Mouse (Mus musculus) hindbrain, postnatal 0 days (tissue): ENCODE data around the gene Mdga2. TPM values are rescaled to one million over a fixed set of nuclear protein-coding genes. Genes with fewer than 3 reads are reported as not detected.

Experiments used
- ATAC-seq: fragments of 200-750 bp; cut with Nextera tagmentation; 2 replicates; pipeline ENCODE4 v1.8.0; 2017; ENCODE audit warnings: mild to moderate bottlenecking, moderate TSS enrichment, moderate library complexity
- DNase-seq: peaks from one replicate; pipeline ENCODE4 v3.0.0-alpha.2; 2015; ENCODE audit warnings: low spot score
- H3K27ac ChIP-seq: fragments of 300-500 bp; sonication (generic); 2 replicates; pipeline ENCODE4 v1.5.1; 2014; ENCODE audit warnings: mild to moderate bottlenecking
- H3K27me3 ChIP-seq: fragments of 300-500 bp; sonication (generic); 2 replicates; pipeline ENCODE4 v1.6.1; 2014; ENCODE audit warnings: low read length, mixed read lengths; ENCODE audit not compliant: insufficient read depth
- H3K36me3 ChIP-seq: fragments of 300-500 bp; sonication (generic); 2 replicates; pipeline ENCODE4 v1.6.1; 2014; ENCODE audit warnings: low read length, mixed read lengths; ENCODE audit not compliant: insufficient read depth
- H3K4me1 ChIP-seq: fragments of 300-500 bp; sonication (generic); 2 replicates; pipeline ENCODE4 v1.6.1; 2014; ENCODE audit warnings: antibody characterized with exemption, low read length, mixed read lengths; ENCODE audit not compliant: insufficient read depth
- H3K4me2 ChIP-seq: fragments of 300-500 bp; sonication (generic); 2 replicates; pipeline ENCODE4 v1.6.1; 2014; ENCODE audit warnings: low read depth, mild to moderate bottlenecking, low read length, moderate library complexity, mixed read lengths
- H3K4me3 ChIP-seq: fragments of 300-500 bp; sonication (generic); 2 replicates; pipeline ENCODE4 v1.5.1; 2014; ENCODE audit warnings: low read length
- H3K9ac ChIP-seq: fragments of 300-500 bp; sonication (generic); replicated peaks from 2 replicates; pipeline ENCODE4 v1.6.1; 2014; ENCODE audit warnings: mild to moderate bottlenecking, low read length, moderate library complexity, mixed read lengths
- H3K9me3 ChIP-seq: fragments of 300-500 bp; sonication (generic); 2 replicates; pipeline ENCODE4 v1.6.1; 2016; ENCODE audit warnings: low read length, mixed read lengths
- CTCF ChIP-seq: IDR thresholded peaks from 2 replicates; pipeline ENCODE4 v1.5.1; 2016; ENCODE audit warnings: antibody characterized with exemption, control low read depth, low read depth
- WGBS: fragments of 180-500 bp; shearing (Covaris S2); extraction: QIAGEN DNeasy Blood & Tissue Kit; methylation state at CpG from one replicate; pipeline ENCODE4 v1.1.7; 2014; 5-methylcytosine and 5-hydroxymethylcytosine counted together
- polyA plus RNA-seq: library from polyadenylated mRNA; unstranded; fragments of >200 nt; fragmentation: Nextera tagmentation; extraction: Ambion mirVana; gene quantifications from 2 replicates; pipeline ENCODE4 v1.2.1, GENCODE M21; 2015
- total RNA-seq: library from RNA; depleted of rRNA; stranded (reverse); fragments of >200 nt; gene quantifications from 2 replicates; pipeline ENCODE4 v1.2.3, GENCODE M21; 2014

The Mdga2 gene
- total and polyA plus RNA-seq, 2 experiments from 2014 or later: 44.9 to 57.3 TPM

DNA sequence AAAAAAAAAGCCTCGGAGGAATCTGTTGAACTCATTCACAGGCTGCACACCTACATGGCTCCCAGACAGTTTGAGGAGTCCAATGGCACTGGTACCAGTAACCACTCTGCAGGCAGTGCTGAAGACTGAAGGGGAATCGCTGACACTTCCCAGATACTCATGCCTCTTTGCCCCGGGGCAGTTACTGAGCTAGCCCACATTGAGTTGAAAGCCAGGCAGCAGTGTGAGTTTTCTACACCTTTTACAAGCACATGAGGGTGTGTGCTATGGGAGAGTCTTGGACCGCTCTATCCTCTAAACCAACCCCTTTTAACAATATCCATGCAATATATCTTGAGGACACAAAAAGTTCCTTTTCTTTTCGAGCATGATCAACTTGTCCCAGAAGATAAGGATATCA lies 2.8 kb downstream of the Mdga2 start:
- H3K36me3 ChIP-seq: no peaks in the 10 kb centered on the region
- no peaks in the 10 kb centered on the region for H3K9me3 ChIP-seq
- WGBS: 14% methylated on average over 5 of the region's 5 CpGs
- ATAC-seq (no peak), DNase-seq (peak; percentile 20)
- no peak for TF ChIP-seq CTCF
- no peaks in the 10 kb centered on the region for H3K4me1 ChIP-seq
- H3K27ac ChIP-seq: peak overlapping the region; percentile 94; the same call in 1 of the 2 replicates
- H3K27me3 ChIP-seq: no peaks in the 10 kb centered on the region
- peak overlapping the region; percentile 73; the same call in 1 of the 2 replicates for H3K9ac ChIP-seq
- peak overlapping the region; percentile 68 for H3K4me3 ChIP-seq
- peak overlapping the region; percentile 78 for H3K4me2 ChIP-seq

DNA sequence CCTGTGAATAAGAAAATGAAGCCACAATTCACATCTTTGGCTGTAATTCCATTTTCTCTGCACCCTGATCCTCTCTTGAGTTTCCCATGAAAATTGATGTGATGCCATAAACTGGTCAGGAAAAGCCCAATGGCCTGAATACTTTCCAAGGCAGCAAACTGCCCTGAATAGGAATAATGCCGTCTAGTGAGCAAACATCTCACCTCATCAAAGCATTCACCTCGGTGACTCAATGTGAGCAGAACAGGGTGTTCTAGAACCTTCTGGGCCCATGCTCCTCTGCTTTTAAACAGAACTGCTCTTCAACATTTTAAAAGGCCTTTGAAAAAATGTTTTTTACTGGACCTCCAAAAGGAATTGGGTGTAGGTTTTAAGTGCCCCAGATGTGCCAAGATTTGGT lies 9.5 kb downstream of the Mdga2 start:
- DNase-seq: no peak
- 68% methylated on average over 2 of the region's 2 CpGs for WGBS

DNA sequence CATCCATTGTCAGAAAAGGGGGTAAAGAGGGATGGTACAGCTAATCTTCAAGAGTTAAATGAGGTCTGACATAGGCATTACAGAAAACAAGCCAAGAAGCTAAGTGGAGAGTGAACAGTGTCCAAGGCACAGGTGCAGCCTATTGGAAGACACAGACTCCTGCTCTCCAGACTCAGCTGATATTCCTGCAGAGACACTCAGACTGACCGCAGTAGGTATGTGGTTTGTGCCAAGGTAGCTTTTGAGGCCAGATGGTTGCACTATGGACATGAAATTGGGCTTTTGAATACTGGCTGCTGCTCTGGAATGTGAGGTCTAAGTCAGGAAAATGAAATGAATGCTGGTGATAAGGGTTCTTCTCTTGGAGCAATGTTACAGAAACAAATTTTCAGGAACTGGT lies 44.2 kb downstream of the Mdga2 start:
- Histone ChIP-seq H3K4me2 (no peak overlapping the region), H3K9me3 (no peaks in the 10 kb centered on the region), H3K9ac (no peak overlapping the region), H3K27ac (no peak overlapping the region), H3K27me3 (no peaks in the 10 kb centered on the region), H3K4me1 (no peaks in the 10 kb centered on the region), H3K36me3 (no peaks in the 10 kb centered on the region), H3K4me3 (no peak overlapping the region)
- peak; percentile 29 for DNase-seq
- WGBS: 81% methylated on average over 1 of the region's 1 CpGs
- TF ChIP-seq CTCF: no peak
- ATAC-seq: no peak

More for the DNA sequence above, 9.5 kb downstream of the Mdga2 start:
- no peaks in the 10 kb centered on the region for H3K27me3 ChIP-seq
- H3K27ac ChIP-seq: no peak overlapping the region
- no peaks in the 10 kb centered on the region for H3K36me3 ChIP-seq
- H3K4me1 ChIP-seq: no peaks in the 10 kb centered on the region
- H3K4me2 ChIP-seq: no peak overlapping the region
- no peaks in the 10 kb centered on the region for H3K9me3 ChIP-seq
- H3K4me3 ChIP-seq: no peak overlapping the region
- H3K9ac ChIP-seq: no peak overlapping the region
- no peak for ATAC-seq
- no peak for TF ChIP-seq CTCF

DNA sequence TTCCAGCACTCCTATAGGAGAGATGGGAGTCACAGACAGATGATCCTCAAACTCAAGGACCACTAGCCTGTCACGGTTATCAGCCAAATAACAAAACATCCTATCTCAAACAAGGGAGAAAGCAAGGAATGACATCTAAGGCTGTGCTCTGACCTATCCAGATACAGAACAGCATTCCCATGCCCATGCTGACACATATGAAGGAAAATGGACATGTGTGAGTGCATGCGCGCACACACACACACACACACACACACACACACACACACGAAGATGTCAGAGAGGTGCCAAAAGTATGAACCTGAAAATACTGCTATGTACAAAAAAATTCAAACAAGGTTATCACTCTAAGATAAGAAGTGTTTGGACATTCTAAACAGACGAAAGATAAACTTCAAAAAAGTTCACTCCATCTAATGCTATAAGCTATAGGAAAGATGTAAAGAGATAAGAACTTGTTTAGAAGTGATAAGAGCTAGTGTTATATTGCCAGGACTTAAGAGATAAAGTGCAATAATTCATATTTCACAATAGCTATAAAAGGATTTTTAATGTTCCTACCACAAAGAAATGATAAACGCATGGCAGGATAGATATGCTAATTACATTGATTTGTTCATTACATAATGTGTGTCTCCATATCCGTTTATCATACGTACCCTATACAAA lies 65.6 kb downstream of the Mdga2 start:
- DNase-seq (no peak), ATAC-seq (no peak)
- Histone ChIP-seq H3K27me3 (no peaks in the 10 kb centered on the region), H3K4me3 (no peak overlapping the region), H3K9ac (no peak overlapping the region), H3K36me3 (no peaks in the 10 kb centered on the region), H3K27ac (no peak overlapping the region), H3K9me3 (no peaks in the 10 kb centered on the region), H3K4me2 (no peak overlapping the region), H3K4me1 (no peaks in the 10 kb centered on the region)
- no peak for TF ChIP-seq CTCF
- WGBS: 89% methylated on average over 8 of the region's 8 CpGs

DNA sequence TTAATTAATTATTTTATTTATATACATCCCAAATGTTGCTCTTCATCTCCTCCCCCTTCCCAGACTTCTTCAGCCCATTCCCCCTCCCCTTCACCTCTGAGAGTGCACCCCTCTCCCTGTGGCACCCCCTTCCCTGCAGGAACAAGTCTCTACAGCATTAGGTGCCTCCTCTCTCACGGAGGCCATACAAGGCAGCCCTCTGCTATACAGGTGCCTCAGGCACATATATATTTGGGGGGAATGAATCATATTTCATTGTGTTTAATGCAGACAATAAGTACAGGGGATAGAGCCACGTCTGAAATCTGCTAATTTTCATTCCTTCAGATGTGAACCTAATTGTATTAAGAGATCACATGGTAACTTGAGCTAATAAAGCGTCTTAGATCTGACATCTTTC lies 69.3 kb downstream of the Mdga2 start:
- ATAC-seq (no peak), DNase-seq (no peak)
- H3K9me3 ChIP-seq: no peaks in the 10 kb centered on the region
- no peak for TF ChIP-seq CTCF
- H3K36me3 ChIP-seq: no peaks in the 10 kb centered on the region
- H3K9ac ChIP-seq: no peak overlapping the region
- H3K27me3 ChIP-seq: no peaks in the 10 kb centered on the region
- WGBS: 52% methylated on average over 3 of the region's 3 CpGs
- no peak overlapping the region for H3K4me2 ChIP-seq
- no peak overlapping the region for H3K27ac ChIP-seq
- no peaks in the 10 kb centered on the region for H3K4me1 ChIP-seq
- H3K4me3 ChIP-seq: no peak overlapping the region

DNA sequence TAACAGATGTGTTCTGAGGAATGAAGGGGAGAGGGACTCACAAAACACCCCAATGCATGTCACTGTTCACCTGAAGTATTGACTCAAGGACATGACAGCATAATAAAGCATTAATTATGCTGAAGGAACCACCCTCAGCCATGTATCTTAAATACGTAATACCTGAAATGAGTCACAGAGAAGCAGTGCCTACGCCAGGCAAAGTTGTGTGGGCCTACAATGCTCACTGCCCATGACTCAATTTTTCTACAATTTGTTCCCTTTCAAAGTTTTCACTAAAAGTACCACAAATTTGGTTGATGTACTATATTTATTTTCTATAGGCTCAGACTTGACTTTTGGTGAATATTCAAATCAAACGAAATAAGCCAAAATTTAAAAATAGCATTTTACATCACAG lies 80.7 kb downstream of the Mdga2 start:
- H3K36me3 ChIP-seq: no peaks in the 10 kb centered on the region
- WGBS: 90% methylated on average over 3 of the region's 3 CpGs
- DNase-seq (no peak), ATAC-seq (no peak)
- no peaks in the 10 kb centered on the region for H3K4me1 ChIP-seq
- H3K27ac ChIP-seq: no peak overlapping the region
- no peaks in the 10 kb centered on the region for H3K27me3 ChIP-seq
- H3K4me3 ChIP-seq: no peak overlapping the region
- H3K4me2 ChIP-seq: no peak overlapping the region
- no peak for TF ChIP-seq CTCF
- H3K9me3 ChIP-seq: no peaks in the 10 kb centered on the region
- H3K9ac ChIP-seq: no peak overlapping the region

DNA sequence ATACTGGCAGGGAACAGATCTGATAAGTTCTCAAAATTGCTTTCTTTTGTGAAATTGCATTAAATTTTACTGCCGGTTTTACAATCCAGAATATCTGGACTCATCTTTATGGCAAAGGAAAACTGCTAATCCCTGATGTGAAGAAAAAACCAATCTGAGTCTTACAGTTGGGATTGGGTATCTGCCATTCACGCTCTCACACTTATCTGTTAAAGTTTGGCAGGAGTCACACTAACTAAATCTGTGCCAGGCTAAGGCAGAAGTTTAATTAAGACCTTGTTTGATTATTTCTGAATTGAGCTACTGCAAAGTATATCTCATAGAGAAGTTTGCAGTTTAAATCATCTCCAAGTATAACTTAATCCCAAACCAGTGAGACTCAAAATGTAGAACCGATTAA lies 82.2 kb downstream of the Mdga2 start:
- Histone ChIP-seq H3K36me3 (no peaks in the 10 kb centered on the region), H3K9ac (no peak overlapping the region), H3K27me3 (no peaks in the 10 kb centered on the region), H3K9me3 (no peaks in the 10 kb centered on the region), H3K27ac (no peak overlapping the region), H3K4me2 (no peak overlapping the region), H3K4me1 (no peaks in the 10 kb centered on the region), H3K4me3 (no peak overlapping the region)
- no peak for TF ChIP-seq CTCF
- 79% methylated on average over 3 of the region's 3 CpGs for WGBS
- DNase-seq (no peak), ATAC-seq (no peak)
